Mouse (Mus musculus): ENCODE data around the gene Olfr1101.

The Olfr1101 gene

DNA sequence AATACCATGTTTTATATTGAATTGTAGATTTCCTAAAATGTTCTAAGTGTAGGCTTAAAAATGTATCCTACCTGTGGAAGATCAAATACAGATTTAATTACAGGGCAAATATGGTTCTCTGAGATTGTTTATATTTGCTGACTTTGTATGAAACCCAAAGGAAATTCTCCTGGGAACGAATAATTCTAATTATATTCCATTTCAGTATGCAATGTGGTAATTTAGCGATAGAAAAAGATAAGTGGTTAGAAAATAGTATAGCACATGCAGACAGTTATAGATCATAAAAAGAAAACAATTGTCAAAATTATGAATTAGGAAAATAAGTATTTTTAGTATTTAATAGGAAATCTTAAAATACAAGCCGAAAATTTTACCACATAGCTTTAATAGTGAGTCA lies at the start of gene Olfr1101:
TSS of gene Olfr1101 (minus strand) at position 101 of the 400 bp plus-strand sequence.
- no peak for DNase-seq

DNA sequence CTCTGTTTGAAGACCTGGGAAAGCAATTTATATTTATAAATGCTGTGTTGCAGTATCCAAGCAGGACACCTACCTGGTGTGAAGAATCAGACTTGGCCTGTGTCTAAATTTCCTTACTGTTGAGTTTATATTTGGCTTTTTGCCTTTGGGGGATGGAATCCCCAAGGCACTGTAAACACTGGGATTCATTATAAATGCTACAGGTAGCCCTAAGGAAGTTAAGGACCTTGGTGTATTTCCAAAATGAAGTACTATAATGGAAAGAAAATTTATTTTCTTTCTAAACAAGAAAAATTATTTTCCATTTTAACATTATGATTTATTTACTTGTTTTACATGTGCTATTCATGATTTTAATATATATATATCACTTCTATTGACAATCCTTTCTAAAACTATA lies 45.4 kb upstream of the Olfr1101 start, which contains the start of gene Olfr1105:
TSS of gene Olfr1105 (minus strand) at position 101 of the 400 bp plus-strand sequence.
- no peak for DNase-seq

DNA sequence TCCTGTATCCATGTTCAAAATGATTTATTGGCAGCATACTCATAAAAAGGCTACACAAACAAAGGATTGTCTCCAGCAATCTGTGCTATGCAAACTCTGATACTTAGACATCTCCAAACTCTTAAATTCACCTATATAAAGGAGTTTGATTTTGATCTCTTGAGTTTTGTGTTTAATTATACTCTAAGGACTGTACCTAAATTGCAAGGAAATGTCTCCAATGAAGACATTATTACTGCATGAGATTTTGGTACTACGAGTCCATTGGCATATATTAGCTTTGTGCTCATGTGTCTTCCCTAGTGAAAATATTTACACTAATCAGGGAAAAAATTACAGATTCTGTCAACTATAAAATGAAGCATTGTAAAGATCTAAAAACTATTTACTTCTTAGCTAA lies 36.0 kb upstream of the Olfr1101 start, which contains the start of gene Olfr1104:
TSS of gene Olfr1104 (minus strand) at position 101 of the 400 bp plus-strand sequence.
- no peak for DNase-seq

DNA sequence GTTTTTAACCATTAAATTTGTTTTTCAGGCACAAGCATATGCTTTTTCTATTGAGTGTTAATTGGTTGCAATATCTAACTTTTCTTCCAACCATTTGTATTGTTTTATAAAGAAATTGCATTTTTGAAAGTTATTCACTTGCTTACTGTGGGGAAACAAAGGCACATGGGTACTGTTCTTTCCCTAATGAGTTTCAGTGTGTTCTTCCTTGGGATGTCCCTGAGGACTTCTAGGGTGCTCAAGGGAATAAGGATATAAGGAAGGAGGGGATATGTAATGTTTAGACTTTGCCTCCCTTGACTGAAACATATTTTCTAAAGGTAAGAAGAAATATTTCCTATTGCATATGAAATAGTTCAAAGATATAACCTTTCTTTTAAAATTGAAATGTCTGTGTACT lies 7.1 kb upstream of the Olfr1101 start, which contains the start of gene Olfr1102:
TSS of gene Olfr1102 (plus strand) at position 301 of the 400 bp plus-strand sequence.
- DNase-seq: no peak

- no peak for DNase-seq
Observed at GRCm38 (mm10) chr2:86979854-86980253, 11.2 kb downstream of the Olfr1101 start, which contains the start of gene Olfr1100. Gene Olfr1100, minus strand, starts transcription at chr2:86979954.

- DNase-seq: no peak
Observed at GRCm38 (mm10) chr2:86960593-86960992, 30.4 kb downstream of the Olfr1101 start, which contains the start of gene Olfr1099. Gene Olfr1099, minus strand, starts transcription at chr2:86960693.
